Mouse (Mus musculus) urinary bladder, postnatal 36 days (tissue): Measurements from ENCODE around the gene Myg1.

Experiments used
- DNase-seq, 2 experiments: peaks; one replicate each; pipeline ENCODE4 v3.0.0; 2022; ENCODE audit warnings: low spot score in 2 of 2, mixed read lengths in 1 of 2

Myg1 gene

GRCm38 (mm10) chr15:102381575-102381974 lies 50.1 kb downstream of the Myg1 start:
- DNase-seq = peak; percentile 77 to 83

DNA sequence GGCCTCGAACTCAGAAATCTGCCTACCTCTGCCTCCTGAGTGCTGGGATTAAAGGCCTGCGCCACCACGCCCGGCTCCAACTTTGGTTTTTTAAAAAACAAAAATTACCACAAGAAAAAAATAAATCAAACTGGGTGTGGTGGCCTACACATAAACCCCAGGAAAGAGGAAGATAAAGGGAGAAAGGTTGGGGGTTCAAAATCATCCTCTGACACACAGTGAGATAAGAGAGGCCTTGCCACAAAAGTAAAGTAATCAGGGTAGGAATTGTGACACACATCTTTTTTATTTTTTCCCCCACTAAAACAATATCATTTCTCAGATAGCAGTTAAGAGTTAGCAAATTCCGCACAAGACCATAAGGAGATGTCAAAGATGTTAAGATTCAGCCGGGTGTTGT lies 52.2 kb downstream of the Myg1 start:
- DNase-seq = no peak

GRCm38 (mm10) chr15:102386640-102387039 lies 55.1 kb downstream of the Myg1 start:
- no peak for DNase-seq
